Mouse (Mus musculus) small intestine, adult 2 months (tissue): ENCODE measurements at regions not wholly inside any gene's neighbourhood (a gene's known extent, or its start where the extent isn't known, plus 50 kb on each side); places are given as distances from the start of the nearest gene placed in this dataset.

Experiments used
- CTCF ChIP-seq: fragments of 200-500 bp; IDR thresholded peaks from 2 replicates; pipeline ENCODE4 v1.5.1; 2012; ENCODE audit warnings: low read depth, mild to moderate bottlenecking, control low read depth, inconsistent platforms, low read length, moderate library complexity, mixed read lengths; ENCODE audit not compliant: insufficient replicate concordance, insufficient read length; ENCODE audit errors: extremely low read depth
- POLR2A ChIP-seq: fragments of 200-500 bp; IDR thresholded peaks from 2 replicates; pipeline ENCODE4 v1.6.1; 2012; ENCODE audit warnings: low read depth, mild to moderate bottlenecking, control low read depth, inconsistent platforms, low read length, moderate library complexity

DNA sequence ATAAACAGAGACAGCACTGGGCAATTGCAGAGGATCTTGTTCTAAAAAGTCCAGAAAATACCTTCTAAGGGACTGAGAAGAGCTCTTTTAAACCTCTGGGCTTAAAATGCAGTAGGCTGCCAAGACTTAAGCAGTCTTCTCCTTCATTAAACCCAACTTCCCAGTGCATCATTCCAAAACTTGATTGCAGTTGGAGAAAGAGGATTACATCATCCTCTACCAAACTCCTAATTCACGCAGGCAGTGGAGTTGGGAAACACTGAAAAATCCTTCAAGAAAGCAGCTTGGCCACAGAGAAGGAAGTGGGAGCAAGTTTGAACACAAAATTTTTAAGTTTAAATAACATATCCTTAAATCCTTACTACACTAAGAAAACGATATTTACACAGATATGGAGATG, 825.5 kb upstream of the Chordc1 start:
- TF ChIP-seq POLR2A (no peak), CTCF (no peak)
